Mouse (Mus musculus): ENCODE results near the gene Olfr768.

DNA sequence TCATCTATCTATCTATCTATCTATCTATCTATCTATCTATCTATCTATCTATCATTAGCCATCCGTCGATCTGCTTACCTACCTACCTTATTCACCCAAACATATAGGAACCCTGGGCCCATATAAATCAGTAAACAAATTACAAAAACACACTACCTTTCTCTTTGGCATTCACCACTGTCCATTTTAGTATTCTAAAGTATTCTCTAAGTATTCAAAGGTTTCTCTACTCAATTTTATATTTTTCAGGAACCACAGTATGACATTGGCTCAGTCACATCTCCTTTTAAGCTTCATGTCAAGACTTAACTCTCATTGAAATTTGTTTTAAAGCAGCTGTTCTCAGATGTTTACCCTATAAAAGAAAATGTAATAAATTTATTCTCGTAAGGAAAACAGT, 16.0 kb upstream of the Olfr768 start:
- TF ChIP-seq POU5F1 (IDR thresholded peaks at IDR 0.05; ENCODE audit: borderline replicate concordance, low read length) (no peak), CTCF (conservative IDR thresholded peaks at IDR 0.05; ENCODE audit: low read length) (no peak)
